Mouse (Mus musculus) adrenal gland, postnatal 10 days (tissue): ENCODE data around the gene Gm20683. TPM values are rescaled to one million over a fixed set of nuclear protein-coding genes. Genes with fewer than 3 reads are reported as not detected.
"Not testable (repeated sequence)": the region's sequence is repeated elsewhere in the genome, so short reads cannot be mapped to it uniquely, and the experiment has no call there.

Source experiments
- DNase-seq: peaks from one replicate; pipeline ENCODE4 v3.0.0; 2021; ENCODE audit warnings: mixed read lengths
- total RNA-seq, 2 experiments: library from RNA; stranded (reverse); gene quantifications; 2 replicates each; pipeline ENCODE4 v1.2.3; 2021

Gm20683 gene
- total RNA-seq, 2 experiments from 2014 or later = 7.0 to 12.3 TPM

- DNase-seq = no peak
These were observed 13.9 kb downstream of the Gm20683 start for GRCm38 (mm10) chr17:25827546-25828222.

- DNase-seq = no peak
These were observed 14.6 kb downstream of the Gm20683 start for GRCm38 (mm10) chr17:25827011-25827410.

- no peak for DNase-seq
These were observed 15.5 kb downstream of the Gm20683 start for GRCm38 (mm10) chr17:25825984-25826570.

- DNase-seq = no peak
These were observed 16.3 kb downstream of the Gm20683 start for GRCm38 (mm10) chr17:25825311-25825710.

GRCm38 (mm10) chr17:25824362-25825142 lies 17.0 kb downstream of the Gm20683 start:
- no peak for DNase-seq

GRCm38 (mm10) chr17:25823452-25823851 lies 18.1 kb downstream of the Gm20683 start, which contains the start of gene Wdr24:
Gene Wdr24 (plus strand): TSS chr17:25823627.
- DNase-seq = peak; percentile 80

GRCm38 (mm10) chr17:25818851-25819780 lies 22.4 kb downstream of the Gm20683 start:
- DNase-seq = no peak

- no peak for DNase-seq
These were observed 23.9 kb downstream of the Gm20683 start for GRCm38 (mm10) chr17:25817662-25818061.

GRCm38 (mm10) chr17:25813471-25813870 lies 28.1 kb downstream of the Gm20683 start:
- peak; percentile 95 for DNase-seq

- no peak for DNase-seq
These were observed 30.7 kb downstream of the Gm20683 start for GRCm38 (mm10) chr17:25810890-25811289.

- DNase-seq = no peak
These were observed 31.8 kb downstream of the Gm20683 start for GRCm38 (mm10) chr17:25809606-25810340.

- peak; percentile 87 for DNase-seq
These were observed 32.6 kb downstream of the Gm20683 start, which contains the start of gene Fbxl16 for GRCm38 (mm10) chr17:25808789-25809605. Gene Fbxl16 (plus strand): TSS chr17:25809085.

- DNase-seq = no peak
These were observed 33.5 kb downstream of the Gm20683 start for GRCm38 (mm10) chr17:25808028-25808427.

GRCm38 (mm10) chr17:25807452-25807851 lies 34.1 kb downstream of the Gm20683 start:
- DNase-seq = not testable (repeated sequence)

GRCm38 (mm10) chr17:25806507-25806906 lies 35.1 kb downstream of the Gm20683 start:
- DNase-seq = peak; percentile 50

- DNase-seq = peak; percentile 85
These were observed 38.6 kb downstream of the Gm20683 start for GRCm38 (mm10) chr17:25802825-25803517.

GRCm38 (mm10) chr17:25801029-25801428 lies 40.5 kb downstream of the Gm20683 start:
- DNase-seq = peak; percentile 79

- DNase-seq = peak; percentile 93
These were observed 44.6 kb downstream of the Gm20683 start, which contains the start of gene Metrn for GRCm38 (mm10) chr17:25796951-25797369. Gene Metrn (minus strand): TSS chr17:25797136.

GRCm38 (mm10) chr17:25796211-25796771 lies 45.3 kb downstream of the Gm20683 start:
- DNase-seq = peak; percentile 68
